Mouse (Mus musculus): ENCODE measurements around the gene Slc17a7. TPM values are rescaled to one million over a fixed set of nuclear protein-coding genes. Genes with fewer than 3 reads are reported as not detected.
"Not testable (repeated sequence)": the region's sequence is repeated elsewhere in the genome, so short reads cannot be mapped to it uniquely, and the experiment has no call there.

The Slc17a7 gene
- polyA plus RNA-seq, 1 experiment from 2014 or later, result 14.6 TPM

GRCm38 (mm10) chr7:45124224-45125143, 39.3 kb upstream of the Slc17a7 start, which contains the start of gene Rps11:
Gene Rps11 (minus strand): TSS chr7:45124439.
- no peaks in the 10 kb centered on the region for H3K9me3 ChIP-seq (replicated peaks; ENCODE audit: control insufficient read depth, low read length)
- peak within 1 kb of the TSS; percentile 88 for H3K4me3 ChIP-seq (ENCODE audit: low read depth, low read length)
- WGBS, result under 1% methylated on average over 59 of the region's 59 CpGs
- no peaks in the 10 kb centered on the region for H3K27me3 ChIP-seq (replicated peaks; ENCODE audit: control insufficient read depth, insufficient read depth, low read length)
- peak within 1 kb of the TSS; percentile 84 for H3K27ac ChIP-seq (ENCODE audit: low read depth, low read length)
- ATAC-seq (peak; percentile 84), DNase-seq (ENCODE audit: low spot score) (peak; percentile 100)
- H3K4me1 ChIP-seq (ENCODE audit: control insufficient read depth, insufficient read depth, low read length), result peaks cover 14% of the 10 kb centered on the region; the same call in 1 of the 2 replicates
- H3K4me2 ChIP-seq (ENCODE audit: low read length), result peak within 1 kb of the TSS; percentile 84
- H3K36me3 ChIP-seq (ENCODE audit: control insufficient read depth, insufficient read depth, low read length), result peaks cover 67% of the 10 kb centered on the region
- H3K9ac ChIP-seq (ENCODE audit: low read length), result peak within 1 kb of the TSS; percentile 95

- H3K4me3 ChIP-seq (ENCODE audit: low read depth, low read length), result peak overlapping the region; percentile 88; the same call in 1 of the 2 replicates
- H3K36me3 ChIP-seq (ENCODE audit: control insufficient read depth, insufficient read depth, low read length), result peaks cover 60% of the 10 kb centered on the region
- H3K4me1 ChIP-seq (ENCODE audit: control insufficient read depth, insufficient read depth, low read length), result peaks cover 14% of the 10 kb centered on the region; the same call in 1 of the 2 replicates
- H3K27ac ChIP-seq (ENCODE audit: low read depth, low read length), result peak overlapping the region; percentile 84; the same call in 1 of the 2 replicates
- peak overlapping the region; percentile 48 for H3K4me2 ChIP-seq (ENCODE audit: low read length)
- DNase-seq (ENCODE audit: low spot score) (peak; percentile 64), ATAC-seq (no peak)
- WGBS, result 20% methylated on average over 7 of the region's 7 CpGs
- no peaks in the 10 kb centered on the region for H3K9me3 ChIP-seq (replicated peaks; ENCODE audit: control insufficient read depth, low read length)
- H3K27me3 ChIP-seq (replicated peaks; ENCODE audit: control insufficient read depth, insufficient read depth, low read length), result no peaks in the 10 kb centered on the region
- no peak overlapping the region for H3K9ac ChIP-seq (ENCODE audit: low read length)
Observed at GRCm38 (mm10) chr7:45125144-45125600, 38.6 kb upstream of the Slc17a7 start.

GRCm38 (mm10) chr7:45125649-45126048, 38.1 kb upstream of the Slc17a7 start:
- H3K9ac ChIP-seq (ENCODE audit: low read length), result not testable (repeated sequence)

GRCm38 (mm10) chr7:45126147-45126843, 37.5 kb upstream of the Slc17a7 start:
- ATAC-seq (no peak), DNase-seq (ENCODE audit: low spot score) (no peak)
- peaks cover 14% of the 10 kb centered on the region; the same call in 1 of the 2 replicates for H3K4me1 ChIP-seq (ENCODE audit: control insufficient read depth, insufficient read depth, low read length)
- no peak overlapping the region for H3K27ac ChIP-seq (ENCODE audit: low read depth, low read length)
- peak overlapping the region; percentile 100 for H3K9ac ChIP-seq (ENCODE audit: low read length)
- peak overlapping the region; percentile 97; the same call in 1 of the 2 replicates for H3K4me3 ChIP-seq (ENCODE audit: low read depth, low read length)
- 79% methylated on average over 17 of the region's 17 CpGs for WGBS
- H3K27me3 ChIP-seq (replicated peaks; ENCODE audit: control insufficient read depth, insufficient read depth, low read length), result no peaks in the 10 kb centered on the region
- peaks cover 49% of the 10 kb centered on the region for H3K36me3 ChIP-seq (ENCODE audit: control insufficient read depth, insufficient read depth, low read length)
- H3K4me2 ChIP-seq (ENCODE audit: low read length), result peak overlapping the region; percentile 94
- H3K9me3 ChIP-seq (replicated peaks; ENCODE audit: control insufficient read depth, low read length), result no peaks in the 10 kb centered on the region

More at GRCm38 (mm10) chr7:45125649-45126048, 38.1 kb upstream of the Slc17a7 start:
- DNase-seq (ENCODE audit: low spot score); H3K9me3 ChIP-seq (replicated peaks; ENCODE audit: control insufficient read depth, low read length); H3K4me2 ChIP-seq (ENCODE audit: low read length); H3K4me3 ChIP-seq (ENCODE audit: low read depth, low read length); ATAC-seq; H3K27me3 ChIP-seq (replicated peaks; ENCODE audit: control insufficient read depth, insufficient read depth, low read length): not testable (repeated sequence)
- H3K4me1 ChIP-seq (ENCODE audit: control insufficient read depth, insufficient read depth, low read length), result peaks cover 14% of the 10 kb centered on the region; the same call in 1 of the 2 replicates
- peaks cover 56% of the 10 kb centered on the region for H3K36me3 ChIP-seq (ENCODE audit: control insufficient read depth, insufficient read depth, low read length)
- WGBS, result 62% methylated on average over 5 of the region's 5 CpGs
- H3K27ac ChIP-seq (ENCODE audit: low read depth, low read length), result 0 out of 2 replicates have a peak overlapping the region, but pooled peaks have one; percentile 84

- no peak for DNase-seq (ENCODE audit: low spot score)
- Histone ChIP-seq H3K27me3 (replicated peaks; ENCODE audit: control insufficient read depth, insufficient read depth, low read length) (no peaks in the 10 kb centered on the region), H3K9me3 (replicated peaks; ENCODE audit: control insufficient read depth, low read length) (no peaks in the 10 kb centered on the region), H3K27ac (ENCODE audit: low read depth, low read length) (peak overlapping the region; percentile 94; the same call in 1 of the 2 replicates), H3K9ac (ENCODE audit: low read length) (peak overlapping the region; percentile 100), H3K4me3 (ENCODE audit: low read depth, low read length) (peak overlapping the region; percentile 97), H3K4me1 (ENCODE audit: control insufficient read depth, insufficient read depth, low read length) (peaks cover 14% of the 10 kb centered on the region; the same call in 1 of the 2 replicates), H3K4me2 (ENCODE audit: low read length) (peak overlapping the region; percentile 94), H3K36me3 (ENCODE audit: control insufficient read depth, insufficient read depth, low read length) (peaks cover 41% of the 10 kb centered on the region)
- WGBS, result 45% methylated on average over 21 of the region's 21 CpGs
- no peak for ATAC-seq
Observed at GRCm38 (mm10) chr7:45126844-45127699, 36.7 kb upstream of the Slc17a7 start.

GRCm38 (mm10) chr7:45127700-45128224, 36.0 kb upstream of the Slc17a7 start:
- Histone ChIP-seq H3K4me3 (ENCODE audit: low read depth, low read length) (peak overlapping the region; percentile 97), H3K27me3 (replicated peaks; ENCODE audit: control insufficient read depth, insufficient read depth, low read length) (no peaks in the 10 kb centered on the region), H3K4me1 (ENCODE audit: control insufficient read depth, insufficient read depth, low read length) (peaks cover 14% of the 10 kb centered on the region; the same call in 1 of the 2 replicates), H3K9ac (ENCODE audit: low read length) (peak overlapping the region; percentile 100), H3K9me3 (replicated peaks; ENCODE audit: control insufficient read depth, low read length) (no peaks in the 10 kb centered on the region), H3K36me3 (ENCODE audit: control insufficient read depth, insufficient read depth, low read length) (peaks cover 34% of the 10 kb centered on the region), H3K27ac (ENCODE audit: low read depth, low read length) (peak overlapping the region; percentile 94), H3K4me2 (ENCODE audit: low read length) (peak overlapping the region; percentile 94)
- WGBS, result 2% methylated on average over 6 of the region's 6 CpGs
- DNase-seq (ENCODE audit: low spot score), result no peak
- no peak for ATAC-seq

GRCm38 (mm10) chr7:45128624-45129246, 35.0 kb upstream of the Slc17a7 start, which contains the start of gene Rpl13a:
Gene Rpl13a (minus strand): TSS chr7:45128761.
- Histone ChIP-seq H3K4me2 (ENCODE audit: low read length) (peak within 1 kb of the TSS; percentile 94), H3K27me3 (replicated peaks; ENCODE audit: control insufficient read depth, insufficient read depth, low read length) (no peaks in the 10 kb centered on the region), H3K9ac (ENCODE audit: low read length) (peak within 1 kb of the TSS; percentile 100), H3K27ac (ENCODE audit: low read depth, low read length) (peak within 1 kb of the TSS; percentile 94), H3K4me1 (ENCODE audit: control insufficient read depth, insufficient read depth, low read length) (peaks cover 7% of the 10 kb centered on the region; the same call in 1 of the 2 replicates), H3K9me3 (replicated peaks; ENCODE audit: control insufficient read depth, low read length) (peaks cover 3% of the 10 kb centered on the region; the same call in 1 of the 2 replicates), H3K4me3 (ENCODE audit: low read depth, low read length) (peak within 1 kb of the TSS; percentile 97), H3K36me3 (ENCODE audit: control insufficient read depth, insufficient read depth, low read length) (peaks cover 29% of the 10 kb centered on the region)
- under 1% methylated on average over 48 of the region's 48 CpGs for WGBS
- ATAC-seq (peak; percentile 93), DNase-seq (ENCODE audit: low spot score) (peak; percentile 100)
